Mouse (Mus musculus): Measurements from ENCODE around the gene Ptpn3.
"Not testable (repeated sequence)": the region's sequence is repeated elsewhere in the genome, so short reads cannot be mapped to it uniquely, and the experiment has no call there.

Ptpn3 gene

GRCm38 (mm10) chr4:57299308-57299700, 2.3 kb downstream of the Ptpn3 start:
- peak; percentile 30 to 44 for DNase-seq

- no peak for DNase-seq
Observed at GRCm38 (mm10) chr4:57298181-57298580, 3.5 kb downstream of the Ptpn3 start.

- DNase-seq: peak; percentile 74
Observed at GRCm38 (mm10) chr4:57294971-57295656, 6.5 kb downstream of the Ptpn3 start.

- no peak for DNase-seq
Observed at GRCm38 (mm10) chr4:57292670-57293069, 9.0 kb downstream of the Ptpn3 start.

GRCm38 (mm10) chr4:57290049-57290448, 11.6 kb downstream of the Ptpn3 start:
- no peak for DNase-seq

- DNase-seq: no peak
Observed at GRCm38 (mm10) chr4:57287808-57288207, 13.8 kb downstream of the Ptpn3 start.

GRCm38 (mm10) chr4:57285251-57285650, 16.4 kb downstream of the Ptpn3 start:
- DNase-seq: no peak

- no peak for DNase-seq
Observed at GRCm38 (mm10) chr4:57283189-57283588, 18.4 kb downstream of the Ptpn3 start.

GRCm38 (mm10) chr4:57282630-57283029, 19.0 kb downstream of the Ptpn3 start:
- DNase-seq: no peak

- DNase-seq: no peak
Observed at GRCm38 (mm10) chr4:57282179-57282578, 19.5 kb downstream of the Ptpn3 start.

- DNase-seq: peak; percentile 70 to 72
Observed at GRCm38 (mm10) chr4:57280888-57281287, 20.7 kb downstream of the Ptpn3 start.

- DNase-seq: no peak
Observed at GRCm38 (mm10) chr4:57279229-57279628, 22.4 kb downstream of the Ptpn3 start.

- no peak for DNase-seq
Observed at GRCm38 (mm10) chr4:57278812-57279211, 22.8 kb downstream of the Ptpn3 start.

GRCm38 (mm10) chr4:57277671-57278070, 24.0 kb downstream of the Ptpn3 start:
- no peak for DNase-seq

GRCm38 (mm10) chr4:57275116-57275743, 26.4 kb downstream of the Ptpn3 start:
- DNase-seq: peak; percentile 67 to 71

GRCm38 (mm10) chr4:57273532-57274502, 27.8 kb downstream of the Ptpn3 start:
- no peak for DNase-seq

GRCm38 (mm10) chr4:57270991-57271390, 30.6 kb downstream of the Ptpn3 start:
- DNase-seq: no peak

- not testable (repeated sequence) for DNase-seq
Observed at GRCm38 (mm10) chr4:57270489-57270888, 31.1 kb downstream of the Ptpn3 start.

GRCm38 (mm10) chr4:57269344-57269743, 32.3 kb downstream of the Ptpn3 start:
- no peak for DNase-seq

- DNase-seq: peak in 1 of 2 experiments; percentile 20
Observed at GRCm38 (mm10) chr4:57268330-57268729, 33.3 kb downstream of the Ptpn3 start.

- DNase-seq: no peak
Observed at GRCm38 (mm10) chr4:57266389-57266788, 35.2 kb downstream of the Ptpn3 start.

GRCm38 (mm10) chr4:57263695-57264094, 37.9 kb downstream of the Ptpn3 start:
- DNase-seq: no peak

GRCm38 (mm10) chr4:57263061-57263685, 38.5 kb downstream of the Ptpn3 start:
- DNase-seq: peak in 1 of 2 experiments; percentile 27

Data from cerebellum, postnatal 36 days (tissue).